Mouse (Mus musculus): ENCODE measurements around the gene Fig4. TPM values are rescaled to one million over a fixed set of nuclear protein-coding genes. Genes with fewer than 3 reads are reported as not detected.

Fig4 gene
- polyA plus RNA-seq, 1 experiment from 2014 or later, result 14.9 TPM

DNA sequence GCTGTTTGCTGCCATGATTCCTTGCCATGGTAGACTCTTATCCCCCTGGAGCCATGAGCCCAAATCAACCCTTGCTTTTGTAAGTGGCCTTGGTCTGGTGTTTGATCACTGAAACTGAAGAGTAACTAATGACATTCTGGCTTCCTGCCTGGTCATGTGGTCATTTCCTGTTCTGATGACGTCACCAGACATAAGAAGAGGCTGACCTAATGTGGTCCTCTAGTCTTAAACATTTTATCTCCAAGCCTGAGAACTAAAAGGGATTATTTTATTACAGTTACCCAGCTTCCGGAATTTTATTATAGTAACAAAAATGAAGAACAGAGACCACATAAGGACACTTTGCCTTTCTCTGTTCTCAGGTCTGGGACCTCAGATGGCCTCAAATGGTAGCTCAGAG lies 140.0 kb downstream of the Fig4 start:
- H3K36me3 ChIP-seq (ENCODE audit: insufficient read depth, low read length), result no peaks in the 10 kb centered on the region
- DNase-seq (ENCODE audit: low spot score), result no peak
- no peak overlapping the region for H3K4me3 ChIP-seq (replicated peaks; ENCODE audit: low read depth, low read length)
- no peak for ATAC-seq (replicated peaks; ENCODE audit: low FRiP score, low read depth)
- no peak overlapping the region for H3K9ac ChIP-seq (ENCODE audit: low read depth, low read length)
- H3K4me2 ChIP-seq (ENCODE audit: low read length), result no peak overlapping the region
- WGBS, result 67% methylated on average over 2 of the region's 2 CpGs
- no peaks in the 10 kb centered on the region for H3K27me3 ChIP-seq (ENCODE audit: insufficient read depth, low read length)
- no peaks in the 10 kb centered on the region for H3K4me1 ChIP-seq (replicated peaks; ENCODE audit: insufficient read depth, low read length)
- no peak for TF ChIP-seq CTCF (IDR thresholded peaks at IDR 0.05; ENCODE audit: low read depth)
- no peaks in the 10 kb centered on the region for H3K9me3 ChIP-seq (replicated peaks; ENCODE audit: low read length)
- H3K27ac ChIP-seq, result no peak overlapping the region

DNA sequence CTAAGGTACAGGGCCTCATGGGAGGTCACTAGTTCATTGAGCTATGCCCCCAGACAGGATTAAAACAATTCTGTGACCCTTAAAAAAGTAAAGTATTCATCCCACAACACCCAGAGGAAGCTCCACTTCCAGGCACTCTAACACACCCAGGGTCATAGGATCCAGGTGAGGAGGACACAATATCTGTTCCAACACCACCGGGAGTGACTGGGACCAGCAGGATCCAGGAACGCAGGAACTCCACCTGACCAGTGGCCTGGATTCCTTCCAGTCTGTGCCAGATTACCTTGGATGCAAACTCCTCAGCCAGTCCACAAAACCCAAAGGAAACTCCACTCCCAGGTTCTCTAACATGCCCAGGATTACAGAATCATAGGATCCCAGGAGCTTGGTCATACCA lies 145.8 kb downstream of the Fig4 start:
- H3K27ac ChIP-seq, result no peak overlapping the region
- TF ChIP-seq CTCF (IDR thresholded peaks at IDR 0.05; ENCODE audit: low read depth), result no peak
- DNase-seq (ENCODE audit: low spot score) (no peak), ATAC-seq (replicated peaks; ENCODE audit: low FRiP score, low read depth) (no peak)
- no peaks in the 10 kb centered on the region for H3K4me1 ChIP-seq (replicated peaks; ENCODE audit: insufficient read depth, low read length)
- H3K4me2 ChIP-seq (ENCODE audit: low read length), result no peak overlapping the region
- H3K4me3 ChIP-seq (replicated peaks; ENCODE audit: low read depth, low read length), result no peak overlapping the region
- 89% methylated on average over 2 of the region's 2 CpGs for WGBS
- H3K27me3 ChIP-seq (ENCODE audit: insufficient read depth, low read length), result no peaks in the 10 kb centered on the region
- H3K36me3 ChIP-seq (ENCODE audit: insufficient read depth, low read length), result no peaks in the 10 kb centered on the region
- no peak overlapping the region for H3K9ac ChIP-seq (ENCODE audit: low read depth, low read length)
- no peaks in the 10 kb centered on the region for H3K9me3 ChIP-seq (replicated peaks; ENCODE audit: low read length)

DNA sequence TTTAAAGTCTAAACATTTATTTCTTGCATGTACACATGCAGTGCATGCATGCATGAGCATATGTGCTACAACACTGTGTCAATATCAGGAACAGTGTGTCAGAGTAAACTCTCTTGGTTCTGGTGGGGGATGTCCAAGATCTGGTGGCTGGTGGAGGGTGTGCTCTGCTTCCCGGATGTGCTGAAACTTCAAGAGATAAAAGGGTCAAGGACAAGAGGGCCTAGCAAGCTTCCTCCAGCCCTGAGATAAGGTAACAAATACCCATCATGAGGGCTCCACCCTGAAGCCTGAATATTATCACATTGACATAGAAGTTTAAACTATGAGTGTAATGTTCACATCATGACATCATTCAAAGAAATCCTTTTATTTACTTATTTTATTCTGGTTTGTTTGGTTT lies 146.4 kb downstream of the Fig4 start:
- no peak for ATAC-seq (replicated peaks; ENCODE audit: low FRiP score, low read depth)
- H3K9me3 ChIP-seq (replicated peaks; ENCODE audit: low read length), result no peaks in the 10 kb centered on the region
- H3K4me2 ChIP-seq (ENCODE audit: low read length), result no peak overlapping the region
- DNase-seq (ENCODE audit: low spot score), result no peak
- no peaks in the 10 kb centered on the region for H3K27me3 ChIP-seq (ENCODE audit: insufficient read depth, low read length)
- no peak for TF ChIP-seq CTCF (IDR thresholded peaks at IDR 0.05; ENCODE audit: low read depth)
- no peaks in the 10 kb centered on the region for H3K36me3 ChIP-seq (ENCODE audit: insufficient read depth, low read length)
- 83% methylated on average over 1 of the region's 1 CpGs for WGBS
- no peak overlapping the region for H3K4me3 ChIP-seq (replicated peaks; ENCODE audit: low read depth, low read length)
- H3K4me1 ChIP-seq (replicated peaks; ENCODE audit: insufficient read depth, low read length), result no peaks in the 10 kb centered on the region
- no peak overlapping the region for H3K27ac ChIP-seq
- no peak overlapping the region for H3K9ac ChIP-seq (ENCODE audit: low read depth, low read length)

DNA sequence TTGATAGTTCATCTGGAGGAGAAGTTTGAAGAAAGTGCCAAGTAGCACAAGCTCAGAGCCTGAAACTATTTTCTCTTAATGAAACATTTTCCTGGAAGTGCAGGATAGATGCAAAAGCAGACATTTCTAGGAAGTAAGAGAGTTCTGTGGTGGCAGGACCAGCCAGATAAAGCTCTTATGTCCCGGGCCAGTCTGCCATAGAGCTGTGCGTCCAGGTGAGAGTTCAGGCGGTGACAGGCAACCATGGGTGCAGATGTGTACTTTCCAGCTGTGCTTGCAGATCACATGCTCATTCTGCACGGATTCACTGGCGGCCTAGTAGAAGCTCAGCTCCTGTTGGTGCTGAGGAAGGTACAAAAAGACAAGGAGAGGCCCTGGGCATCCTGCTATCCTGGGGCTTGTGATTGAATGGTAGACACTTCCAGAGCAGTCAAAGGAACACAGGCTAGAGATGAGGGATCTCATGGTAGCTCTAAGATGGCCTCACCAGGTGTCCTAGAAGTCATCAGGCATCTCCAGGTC lies 149.8 kb downstream of the Fig4 start:
- no peaks in the 10 kb centered on the region for H3K4me1 ChIP-seq (replicated peaks; ENCODE audit: insufficient read depth, low read length)
- no peaks in the 10 kb centered on the region for H3K9me3 ChIP-seq (replicated peaks; ENCODE audit: low read length)
- DNase-seq (ENCODE audit: low spot score), result no peak

DNA sequence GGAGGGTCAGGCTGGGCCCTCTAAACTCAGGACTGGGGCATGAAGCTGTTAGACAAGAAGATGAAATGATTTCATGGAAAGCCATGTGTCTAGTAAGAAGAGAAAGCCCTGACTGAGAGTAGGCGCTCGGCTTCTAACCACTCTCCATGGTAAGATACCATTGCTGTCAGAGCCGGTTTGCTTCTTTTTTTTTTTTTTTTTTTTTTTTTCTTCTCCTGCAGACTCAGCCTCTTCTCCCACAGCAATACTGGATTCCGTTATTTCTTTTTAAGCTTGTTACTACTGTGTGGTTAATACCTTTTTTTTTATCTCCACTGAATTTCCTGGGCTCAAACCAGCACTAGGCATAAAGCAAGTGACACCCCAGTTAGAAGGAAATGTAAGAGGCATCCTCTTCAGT lies 151.2 kb downstream of the Fig4 start:
- Histone ChIP-seq H3K9ac (ENCODE audit: low read depth, low read length) (no peak overlapping the region), H3K27me3 (ENCODE audit: insufficient read depth, low read length) (no peaks in the 10 kb centered on the region), H3K4me2 (ENCODE audit: low read length) (no peak overlapping the region), H3K4me3 (replicated peaks; ENCODE audit: low read depth, low read length) (no peak overlapping the region), H3K9me3 (replicated peaks; ENCODE audit: low read length) (no peaks in the 10 kb centered on the region), H3K4me1 (replicated peaks; ENCODE audit: insufficient read depth, low read length) (no peaks in the 10 kb centered on the region), H3K36me3 (ENCODE audit: insufficient read depth, low read length) (no peaks in the 10 kb centered on the region), H3K27ac (no peak overlapping the region)
- DNase-seq (ENCODE audit: low spot score) (no peak), ATAC-seq (replicated peaks; ENCODE audit: low FRiP score, low read depth) (no peak)
- TF ChIP-seq CTCF (IDR thresholded peaks at IDR 0.05; ENCODE audit: low read depth), result no peak
- 85% methylated on average over 4 of the region's 4 CpGs for WGBS

More for the DNA sequence above, 149.8 kb downstream of the Fig4 start:
- no peak for TF ChIP-seq CTCF (IDR thresholded peaks at IDR 0.05; ENCODE audit: low read depth)
- Histone ChIP-seq H3K4me3 (replicated peaks; ENCODE audit: low read depth, low read length) (no peak overlapping the region), H3K27me3 (ENCODE audit: insufficient read depth, low read length) (no peaks in the 10 kb centered on the region), H3K36me3 (ENCODE audit: insufficient read depth, low read length) (no peaks in the 10 kb centered on the region), H3K9ac (ENCODE audit: low read depth, low read length) (no peak overlapping the region), H3K4me2 (ENCODE audit: low read length) (no peak overlapping the region), H3K27ac (no peak overlapping the region)
- no peak for ATAC-seq (replicated peaks; ENCODE audit: low FRiP score, low read depth)
- 78% methylated on average over 5 of the region's 5 CpGs for WGBS

DNA sequence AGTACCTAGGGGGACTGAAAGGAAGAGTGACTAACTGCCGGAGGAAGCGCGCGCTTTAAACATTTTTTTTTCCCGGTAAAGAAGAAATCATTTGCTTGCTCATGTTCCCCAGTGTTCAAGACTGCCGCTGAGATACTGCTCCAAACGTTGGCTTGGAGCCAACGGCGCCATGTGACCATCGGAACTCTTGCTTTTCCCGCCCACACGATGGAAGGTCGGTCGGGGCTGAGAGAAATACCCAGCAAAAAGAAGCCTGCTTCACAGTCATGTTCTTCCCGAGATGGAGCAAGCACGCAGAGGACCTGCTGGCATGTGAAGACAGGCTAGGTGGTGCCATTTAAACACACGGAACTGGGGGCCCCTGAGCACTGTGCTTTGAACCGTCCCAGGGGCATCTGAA lies 151.6 kb downstream of the Fig4 start:
- TF ChIP-seq CTCF (IDR thresholded peaks at IDR 0.05; ENCODE audit: low read depth), result no peak
- H3K27ac ChIP-seq, result no peak overlapping the region
- no peaks in the 10 kb centered on the region for H3K4me1 ChIP-seq (replicated peaks; ENCODE audit: insufficient read depth, low read length)
- no peak overlapping the region for H3K4me2 ChIP-seq (ENCODE audit: low read length)
- ATAC-seq (replicated peaks; ENCODE audit: low FRiP score, low read depth) (no peak), DNase-seq (ENCODE audit: low spot score) (no peak)
- H3K36me3 ChIP-seq (ENCODE audit: insufficient read depth, low read length), result no peaks in the 10 kb centered on the region
- no peaks in the 10 kb centered on the region for H3K27me3 ChIP-seq (ENCODE audit: insufficient read depth, low read length)
- H3K9ac ChIP-seq (ENCODE audit: low read depth, low read length), result no peak overlapping the region
- 57% methylated on average over 18 of the region's 18 CpGs for WGBS
- no peaks in the 10 kb centered on the region for H3K9me3 ChIP-seq (replicated peaks; ENCODE audit: low read length)
- no peak overlapping the region for H3K4me3 ChIP-seq (replicated peaks; ENCODE audit: low read depth, low read length)

DNA sequence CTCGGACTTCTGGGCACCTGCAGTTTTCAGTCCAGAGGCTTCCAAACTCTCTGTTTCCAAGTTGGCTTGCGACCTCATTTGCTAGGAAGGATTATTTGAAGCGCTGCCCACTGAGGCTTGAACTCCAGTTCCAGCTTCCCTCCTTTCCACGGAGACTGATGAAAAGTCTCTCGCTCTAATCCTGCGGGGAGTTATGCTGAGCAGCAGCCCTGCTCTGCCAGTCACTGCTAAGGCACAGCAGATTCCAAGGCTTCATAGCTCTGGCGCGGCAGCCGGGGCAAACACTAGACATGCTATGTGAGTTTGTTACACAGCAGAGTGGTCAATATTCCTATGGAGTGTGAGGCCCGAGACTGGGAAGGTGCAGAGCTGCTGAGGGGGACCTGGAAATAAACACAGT lies 152.0 kb downstream of the Fig4 start:
- Histone ChIP-seq H3K4me1 (replicated peaks; ENCODE audit: insufficient read depth, low read length) (no peaks in the 10 kb centered on the region), H3K9me3 (replicated peaks; ENCODE audit: low read length) (no peaks in the 10 kb centered on the region), H3K27ac (no peak overlapping the region), H3K36me3 (ENCODE audit: insufficient read depth, low read length) (no peaks in the 10 kb centered on the region), H3K9ac (ENCODE audit: low read depth, low read length) (no peak overlapping the region), H3K4me2 (ENCODE audit: low read length) (no peak overlapping the region), H3K27me3 (ENCODE audit: insufficient read depth, low read length) (no peaks in the 10 kb centered on the region), H3K4me3 (replicated peaks; ENCODE audit: low read depth, low read length) (no peak overlapping the region)
- ATAC-seq (replicated peaks; ENCODE audit: low FRiP score, low read depth) (no peak), DNase-seq (ENCODE audit: low spot score) (no peak)
- no peak for TF ChIP-seq CTCF (IDR thresholded peaks at IDR 0.05; ENCODE audit: low read depth)
- WGBS, result 56% methylated on average over 10 of the region's 10 CpGs
